Mouse (Mus musculus) Patski (cell line): ENCODE measurements around the gene Asb16. TPM values are rescaled to one million over a fixed set of nuclear protein-coding genes. Genes with fewer than 3 reads are reported as not detected.
A peak's percentile ranks its signal among the peaks of the same experiment; 100 is the strongest.

ENCODE experiments used
- ATAC-seq: fragments of 100-300 bp; one replicate; pipeline ENCODE4 v1.8.0; 2021
- CTCF ChIA-PET: fragments of 350-600 bp; sonication (Branson Sonifier 250); formaldehyde crosslinking; loops from one replicate; lab custom pipeline; 2022; ENCODE audit warnings: inconsistent platforms; lab: Charles Lee
- POLR2A ChIA-PET: fragments of 350-600 bp; sonication (Branson Sonifier 250); formaldehyde crosslinking; loops from one replicate; lab custom pipeline; 2022; ENCODE audit warnings: antibody characterized with exemption, inconsistent platforms; lab: Charles Lee
- DNase-seq: peaks from one replicate; pipeline ENCODE4 v3.0.0-alpha.2; 2011; ENCODE audit warnings: low read depth, low spot score
- H3K27me3 ChIP-seq: fragments of 371-371 bp; one replicate; pipeline ENCODE4 v1.5.1; 2021
- CTCF ChIP-seq: fragments of 100-300 bp; IDR thresholded peaks from one replicate; pipeline ENCODE4 v1.5.1; 2021
- in situ Hi-C: fragments of 300-500 bp; cut with MboI; formaldehyde crosslinking; loops from 3 replicates; pipeline ENCODE4 v1.11.1; 2018; ENCODE audit warnings: low pct_unique_long_range_greater_than_20kb, mixed read lengths
- polyA plus RNA-seq: library from polyadenylated mRNA; unstranded; gene quantifications from one replicate; pipeline ENCODE4 v1.2.3, GENCODE M21; 2021

Asb16 gene
- polyA plus RNA-seq, 1 experiment from 2014 or later = 0.28 TPM

DNA sequence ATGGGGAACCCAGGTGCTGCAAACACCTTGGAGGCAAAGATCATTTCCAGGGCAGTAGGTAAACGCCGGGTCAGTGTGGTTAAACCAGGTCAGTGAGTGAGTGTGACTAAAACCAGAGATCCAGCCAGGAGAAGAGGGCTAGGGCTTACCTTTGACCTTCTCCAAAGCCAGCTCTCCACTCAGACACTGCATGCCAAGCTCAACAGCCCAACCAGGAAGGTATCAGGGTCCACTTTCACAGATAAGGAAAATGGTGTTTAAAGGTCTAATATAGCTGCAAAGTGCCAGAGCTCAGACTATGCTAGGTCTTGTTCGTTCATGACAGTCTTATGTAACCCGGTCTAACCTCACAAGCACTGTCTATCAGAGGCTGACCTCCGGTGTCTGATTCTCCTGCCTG, 27.3 kb upstream of the Asb16 start:
- DNase-seq (no peak), ATAC-seq (no peak)
- ChIA-PET POLR2A (no interaction called here), CTCF (interaction anchor here (1.0 kb wide), 1 partner anchor 11 kb away, joined by 3 read pairs; the partner anchor contains the start of gene Hdac5)
- no peak for TF ChIP-seq CTCF
- peaks cover 6% of the 10 kb centered on the region for H3K27me3 ChIP-seq
- in situ Hi-C loops = no loop called here

- in situ Hi-C loops = no loop called here
- no peak for DNase-seq
- ChIA-PET POLR2A (no interaction called here), CTCF (interaction anchor here (1.0 kb wide), 1 partner anchor 12 kb away, joined by 3 read pairs; the partner anchor contains the start of gene Hdac5)
- no peak for ATAC-seq
- peak; percentile 47 for TF ChIP-seq CTCF
- peaks cover 4% of the 10 kb centered on the region for H3K27me3 ChIP-seq
Observed at GRCm38 (mm10) chr11:102241874-102242273, 26.7 kb upstream of the Asb16 start.

DNA sequence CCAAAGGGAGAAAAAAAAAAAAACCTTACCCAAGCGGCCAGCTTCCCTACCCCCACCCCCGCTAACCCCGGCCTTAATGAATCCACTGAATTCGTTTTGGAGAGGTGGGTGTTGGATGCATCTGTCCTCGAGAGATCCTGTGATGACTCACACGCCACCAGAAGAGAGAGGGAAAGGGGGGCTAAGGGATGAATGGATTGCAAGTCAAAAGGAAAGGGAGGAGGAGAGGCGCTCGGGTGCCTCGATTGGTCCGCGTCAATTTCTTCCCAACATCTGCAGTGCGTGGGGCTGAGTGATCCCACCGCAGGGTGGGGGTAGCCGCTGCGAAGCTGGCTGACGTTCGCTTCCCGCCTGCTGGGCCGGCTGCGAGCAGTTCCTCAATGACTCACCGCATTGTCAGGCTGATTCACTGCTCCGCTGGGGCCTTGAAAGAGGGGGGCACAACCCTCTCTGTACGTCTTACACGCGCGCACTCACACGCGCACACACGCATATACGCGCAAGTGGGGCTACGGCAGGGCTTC, 23.6 kb upstream of the Asb16 start:
- POLR2A ChIA-PET = no interaction called here
- ATAC-seq (peak; percentile 60), DNase-seq (peak; percentile 70)
- in situ Hi-C loops = no loop called here
- no peak for TF ChIP-seq CTCF
- H3K27me3 ChIP-seq = no peaks in the 10 kb centered on the region
- CTCF ChIA-PET = interaction anchor here (1.7 kb wide), 1 partner anchor 40 kb away, joined by 8 read pairs; the partner anchor contains the start of gene Tmub2

DNA sequence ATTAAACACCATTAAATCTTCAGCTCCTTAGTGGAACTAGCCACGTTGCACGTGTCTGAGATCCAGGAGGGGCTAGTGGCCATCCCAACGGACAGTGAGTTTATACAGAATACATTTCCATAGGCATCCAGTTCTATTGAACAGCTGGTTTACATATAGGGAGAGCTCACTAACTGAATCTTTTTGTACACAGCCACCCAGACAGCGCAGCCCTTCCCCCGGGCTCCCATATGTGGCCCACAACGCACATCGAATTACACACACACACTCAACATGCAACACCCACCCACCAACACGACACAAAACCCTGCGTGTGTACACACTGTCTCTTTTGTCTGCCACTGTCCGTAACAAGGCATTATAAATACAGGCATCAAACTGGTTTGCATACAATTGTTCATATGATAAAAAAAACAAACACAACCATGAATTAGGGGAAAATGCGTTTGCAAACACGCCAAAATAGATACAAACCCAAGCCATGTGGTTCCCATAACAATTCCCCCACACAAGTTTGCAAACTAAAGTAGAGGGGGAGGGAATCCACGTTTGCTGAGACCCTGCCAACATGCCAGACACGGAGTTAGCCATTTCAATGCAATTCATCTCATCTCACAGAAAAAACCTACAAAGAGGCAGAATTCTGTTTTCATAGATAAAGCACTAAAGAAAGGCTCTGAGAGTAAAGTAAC, 22.8 kb upstream of the Asb16 start:
- CTCF ChIA-PET = interaction anchor here (1.7 to 3.1 kb wide), 2 partner anchors 21 to 39 kb away, joined by 8 to 15 read pairs; partner anchors contain the start of gene Tmub2
- no peaks in the 10 kb centered on the region for H3K27me3 ChIP-seq
- in situ Hi-C loops = no loop called here
- POLR2A ChIA-PET = interaction anchor here (1.1 kb wide), 1 partner anchor 75 kb away, joined by 3 read pairs; no protein-coding TSS in a partner anchor
- ATAC-seq (no peak), DNase-seq (no peak)
- no peak for TF ChIP-seq CTCF

DNA sequence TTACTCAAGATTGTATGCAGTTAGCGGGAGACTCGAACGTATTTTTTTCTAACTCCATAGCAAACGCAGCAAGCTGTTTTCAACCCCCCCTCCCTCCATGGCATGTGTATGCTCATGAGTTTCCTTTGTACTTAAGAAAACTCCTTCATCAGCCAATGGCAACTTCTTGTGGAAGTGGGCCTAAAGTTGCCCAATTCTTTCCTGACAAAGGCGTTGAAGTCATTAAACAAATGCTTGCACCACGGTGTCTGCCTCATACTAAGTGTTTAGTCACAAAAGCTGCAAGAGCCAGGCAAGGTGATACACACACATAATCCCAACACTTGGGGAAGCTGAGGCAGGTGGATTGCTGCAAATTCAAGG, 22.3 kb upstream of the Asb16 start:
- ChIA-PET POLR2A (interaction anchor here (1.1 kb wide), 1 partner anchor 75 kb away, joined by 3 read pairs; no protein-coding TSS in a partner anchor), CTCF (interaction anchor here (3.1 kb wide), 1 partner anchor 20 kb away, joined by 15 read pairs; no protein-coding TSS in a partner anchor)
- DNase-seq = no peak
- TF ChIP-seq CTCF = no peak
- H3K27me3 ChIP-seq = no peaks in the 10 kb centered on the region
- no peak for ATAC-seq
- in situ Hi-C loops = no loop called here

GRCm38 (mm10) chr11:102246871-102247270, 21.7 kb upstream of the Asb16 start:
- peak; percentile 56 for TF ChIP-seq CTCF
- in situ Hi-C loops = no loop called here
- CTCF ChIA-PET = interaction anchor here (0.7 to 3.1 kb wide), 3 partner anchors 14 to 29 kb away, joined by 3 to 15 read pairs (median 3); no protein-coding TSS in a partner anchor
- no peaks in the 10 kb centered on the region for H3K27me3 ChIP-seq
- DNase-seq = no peak
- POLR2A ChIA-PET = interaction anchor here (0.7 to 1.1 kb wide), 2 partner anchors 76 to 199 kb away, joined by 3 to 6 read pairs; no protein-coding TSS in a partner anchor
- ATAC-seq = no peak

DNA sequence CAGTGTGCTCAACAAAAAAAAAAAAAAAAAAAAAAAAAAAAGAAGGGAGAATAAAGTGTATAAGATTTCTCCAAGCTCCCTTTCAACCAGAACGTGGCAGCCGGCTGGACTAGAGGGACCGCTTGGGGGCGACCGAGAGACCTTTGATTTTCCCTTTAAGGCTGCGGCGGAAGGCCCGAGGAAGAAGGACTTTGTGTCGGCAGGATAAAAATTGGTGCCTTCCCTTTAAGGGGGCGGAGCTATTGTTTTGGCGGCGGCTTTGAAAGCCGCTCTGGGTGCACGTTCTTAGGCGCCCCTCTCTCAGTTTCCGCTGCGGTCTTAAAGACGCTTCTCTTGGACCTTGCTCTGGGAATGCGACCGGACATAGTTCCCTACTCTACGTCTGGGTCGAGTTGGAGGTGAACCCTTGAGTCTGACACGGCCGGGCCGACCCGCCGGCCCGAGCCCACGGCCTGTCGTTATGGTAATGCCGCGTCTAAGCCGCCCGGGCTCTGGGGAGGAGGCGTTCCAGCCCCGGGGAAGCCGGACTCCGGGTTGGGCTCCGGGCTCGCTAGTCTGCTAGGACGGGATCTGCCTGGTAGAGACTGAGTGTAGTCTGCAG, 19.8 kb upstream of the Asb16 start, which contains the start of gene BC030867:
BC030867 (plus strand) TSS at position 253 of the 601 bp plus-strand sequence.
- no peak for ATAC-seq
- in situ Hi-C loops = no loop called here
- TF ChIP-seq CTCF = peak; percentile 90
- H3K27me3 ChIP-seq = no peaks in the 10 kb centered on the region
- DNase-seq = peak; percentile 66
- CTCF ChIA-PET = interaction anchor here (0.7 to 3.1 kb wide), 11 partner anchors 9 to 197 kb away, joined by 3 to 15 read pairs (median 4); partner anchors contain the start of gene Hdac5
- POLR2A ChIA-PET = interaction anchor here (0.5 to 0.7 kb wide), 2 partner anchors 87 to 187 kb away, joined by 3 to 5 read pairs; no protein-coding TSS in a partner anchor

GRCm38 (mm10) chr11:102249351-102250090, 19.0 kb upstream of the Asb16 start:
- ATAC-seq (no peak), DNase-seq (no peak)
- CTCF ChIA-PET = interaction anchor here (1.2 to 3.1 kb wide), 5 partner anchors 10 to 29 kb away, joined by 3 to 15 read pairs (median 4); partner anchors contain the start of gene Hdac5
- in situ Hi-C loops = no loop called here
- H3K27me3 ChIP-seq = no peaks in the 10 kb centered on the region
- POLR2A ChIA-PET = no interaction called here
- TF ChIP-seq CTCF = no peak

DNA sequence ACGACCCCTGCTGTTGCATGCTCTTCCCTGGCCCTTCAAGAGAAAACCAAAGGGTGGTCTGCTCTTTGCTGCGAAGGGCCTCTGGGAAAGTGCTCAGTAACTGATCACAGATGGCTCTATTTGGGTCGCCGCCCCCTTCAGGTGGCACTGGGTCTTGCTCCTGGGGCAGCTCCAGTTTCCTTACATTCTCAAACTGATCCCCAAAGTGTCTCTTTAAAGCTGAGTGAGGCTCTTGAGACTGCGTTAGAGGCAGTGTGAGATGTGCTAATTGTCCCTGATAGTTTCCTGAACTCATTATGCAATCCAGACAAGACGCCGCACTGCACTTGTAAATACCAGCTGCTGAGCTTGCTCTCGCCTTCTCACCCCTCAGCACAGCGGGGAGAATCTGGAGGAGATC, 11.0 kb upstream of the Asb16 start:
- ChIA-PET POLR2A (no interaction called here), CTCF (interaction anchor here (1.1 to 3.2 kb wide), 4 partner anchors 9 to 28 kb away, joined by 3 to 10 read pairs (median 4); partner anchors contain the start of genes BC030867 and Hdac5)
- H3K27me3 ChIP-seq = no peaks in the 10 kb centered on the region
- in situ Hi-C loops = no loop called here
- TF ChIP-seq CTCF = peak; percentile 58
- no peak for DNase-seq
- ATAC-seq = no peak
